Mouse (Mus musculus) central nervous system, embryonic 18 days (tissue): ENCODE results near the gene Lancl1. TPM values are rescaled to one million over a fixed set of nuclear protein-coding genes. Genes with fewer than 3 reads are reported as not detected.

Experiments used
- polyA plus RNA-seq: library from polyadenylated mRNA; depleted of rRNA; stranded (reverse); fragments of >200 nt; gene quantifications from 2 replicates; pipeline ENCODE4 v1.2.3, GENCODE M21; 2012; rRNA removed

Gene Lancl1
- 211 and 218 TPM in 2 replicates for polyA plus RNA-seq

GRCm38 (mm10) chr1:67038246-67038987 is at the start of gene Lancl1:
TSS of gene Lancl1 (minus strand) at chr1:67038872.

Other genes starting within 250 kb of the Lancl1 start
- gene Kansl1l, start 221.3 kb downstream of the Lancl1 start, polyA plus RNA-seq, result 13.0 and 14.0 TPM in 2 replicates
- 15.4 and 18.5 TPM in 2 replicates for gene Acadl, start 175.6 kb downstream of the Lancl1 start, polyA plus RNA-seq
- gene Myl1, start 93.5 kb downstream of the Lancl1 start, polyA plus RNA-seq, result 0.73 and 52.6 TPM in 2 replicates
- gene Cps1, start 84.2 kb upstream of the Lancl1 start, polyA plus RNA-seq, result 0.16 and 0.17 TPM in 2 replicates